Mouse (Mus musculus) pancreas, adult 10 weeks (tissue): Measurements from ENCODE around the gene Enoph1. TPM values are rescaled to one million over a fixed set of nuclear protein-coding genes. Genes with fewer than 3 reads are reported as not detected.

Experiments used
- polyA plus RNA-seq: library from polyadenylated mRNA; stranded (reverse); fragments of 350-450 nt; fragmentation: Illumina TruSeq; extraction: RNeasy Lipid Tissue Mini Kit (QIAGEN cat#74804); gene quantifications from one replicate; pipeline ENCODE4 v1.2.3, GENCODE M21; 2015; ENCODE audit warnings: low read depth, low replicate concordance; ENCODE audit not compliant: insufficient read depth

Gene Enoph1
- 2.8 TPM for polyA plus RNA-seq

DNA sequence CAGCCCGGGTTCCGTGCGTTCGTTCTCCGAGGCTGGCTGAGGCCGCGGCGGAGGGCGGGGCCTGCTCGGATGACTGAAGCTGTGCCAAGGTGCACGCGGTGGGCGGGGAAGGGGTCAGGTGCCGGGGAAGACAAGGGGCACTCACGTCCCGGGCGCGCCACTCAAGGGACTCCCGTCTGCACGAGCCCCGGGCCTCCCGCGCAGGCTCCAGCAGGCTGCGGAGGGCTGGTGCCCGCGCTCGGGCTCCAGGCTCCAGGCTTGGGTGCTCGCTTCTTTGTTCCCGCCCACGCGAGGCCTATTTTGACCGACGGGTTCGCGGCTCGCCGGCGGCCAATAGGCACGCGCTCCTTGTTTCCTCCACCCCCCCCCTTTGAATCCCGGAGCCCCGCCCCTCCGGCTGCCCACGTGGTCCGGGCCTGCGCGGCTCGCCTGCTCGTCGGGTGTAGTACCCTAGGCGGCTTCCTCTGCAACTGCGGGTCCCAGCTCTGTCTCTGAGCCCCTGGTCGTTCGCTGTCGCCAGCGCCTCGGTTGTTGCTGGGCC lies at the start of gene Enoph1, which contains the start of gene Hnrnpdl:
Gene Enoph1 (plus strand): TSS at position 384 of the 541 bp plus-strand sequence.
Gene Hnrnpdl (minus strand): TSS at position 63 of the 541 bp plus-strand sequence.

Other genes with a start within 250 kb of the Enoph1 start
- not detected for gene Vamp9, start 133.7 kb upstream of the Enoph1 start, polyA plus RNA-seq
- gene Hnrnpd, start 61.0 kb upstream of the Enoph1 start, polyA plus RNA-seq: 39.0 TPM
- gene 4930524J08Rik, start 60.9 kb upstream of the Enoph1 start, polyA plus RNA-seq: not detected
- gene Hnrnpdl, start 321 bp upstream of the Enoph1 start, polyA plus RNA-seq: 77.0 TPM
- gene Tmem150c, start 119.8 kb downstream of the Enoph1 start, polyA plus RNA-seq: 1.1 TPM